Mouse (Mus musculus) Patski (cell line): ENCODE data around the gene Plpp7. TPM values are rescaled to one million over a fixed set of nuclear protein-coding genes. Genes with fewer than 3 reads are reported as not detected.

ENCODE experiments used
- ATAC-seq: fragments of 100-300 bp; one replicate; pipeline ENCODE4 v1.8.0; 2021
- CTCF ChIA-PET: fragments of 350-600 bp; sonication (Branson Sonifier 250); formaldehyde crosslinking; loops from one replicate; lab custom pipeline; 2022; ENCODE audit warnings: inconsistent platforms; lab: Charles Lee
- POLR2A ChIA-PET: fragments of 350-600 bp; sonication (Branson Sonifier 250); formaldehyde crosslinking; loops from one replicate; lab custom pipeline; 2022; ENCODE audit warnings: antibody characterized with exemption, inconsistent platforms; lab: Charles Lee
- DNase-seq: peaks from one replicate; pipeline ENCODE4 v3.0.0-alpha.2; 2011; ENCODE audit warnings: low read depth, low spot score
- H3K27me3 ChIP-seq: fragments of 371-371 bp; one replicate; pipeline ENCODE4 v1.5.1; 2021
- CTCF ChIP-seq: fragments of 100-300 bp; IDR thresholded peaks from one replicate; pipeline ENCODE4 v1.5.1; 2021
- in situ Hi-C: fragments of 300-500 bp; cut with MboI; formaldehyde crosslinking; loops from 3 replicates; pipeline ENCODE4 v1.11.1; 2018; ENCODE audit warnings: low pct_unique_long_range_greater_than_20kb, mixed read lengths
- polyA plus RNA-seq: library from polyadenylated mRNA; unstranded; gene quantifications from one replicate; pipeline ENCODE4 v1.2.3, GENCODE M21; 2021

Gene Plpp7
- polyA plus RNA-seq, 1 experiment from 2014 or later, result 0.05 TPM

DNA sequence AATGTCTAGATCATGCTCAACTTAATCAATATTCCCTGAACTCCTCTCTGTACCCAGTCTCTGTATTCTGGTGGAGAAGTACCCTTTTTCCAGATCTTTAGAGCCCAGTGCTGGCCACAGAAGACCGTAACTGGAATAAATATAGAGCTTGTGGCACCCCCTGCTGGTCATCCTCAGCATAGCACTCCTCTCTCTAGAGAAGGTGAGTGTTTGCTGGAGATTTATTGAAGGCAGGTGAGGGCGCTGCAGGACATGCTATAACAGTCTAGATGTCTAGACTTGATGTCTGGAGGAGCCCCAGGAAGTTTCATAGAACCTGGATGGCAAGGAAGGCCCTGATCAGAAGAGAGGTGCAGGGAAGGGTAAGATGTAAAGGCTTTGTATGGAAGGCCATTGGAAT, 38.7 kb downstream of the Plpp7 start:
- CTCF ChIA-PET, result interaction anchor here (0.6 to 2.0 kb wide), 15 partner anchors 10 to 216 kb away, joined by 3 to 8 read pairs (median 4); no protein-coding TSS in a partner anchor
- peak; percentile 12 for ATAC-seq
- in situ Hi-C loops, result loop anchor here (5.0 to 10.0 kb wide), 3 partner anchors 61 to 212 kb away; partner anchors contain the start of gene Pomt1
- peak; percentile 99 for TF ChIP-seq CTCF
- no peak for DNase-seq
- POLR2A ChIA-PET, result no interaction called here
- H3K27me3 ChIP-seq, result no peaks in the 10 kb centered on the region

DNA sequence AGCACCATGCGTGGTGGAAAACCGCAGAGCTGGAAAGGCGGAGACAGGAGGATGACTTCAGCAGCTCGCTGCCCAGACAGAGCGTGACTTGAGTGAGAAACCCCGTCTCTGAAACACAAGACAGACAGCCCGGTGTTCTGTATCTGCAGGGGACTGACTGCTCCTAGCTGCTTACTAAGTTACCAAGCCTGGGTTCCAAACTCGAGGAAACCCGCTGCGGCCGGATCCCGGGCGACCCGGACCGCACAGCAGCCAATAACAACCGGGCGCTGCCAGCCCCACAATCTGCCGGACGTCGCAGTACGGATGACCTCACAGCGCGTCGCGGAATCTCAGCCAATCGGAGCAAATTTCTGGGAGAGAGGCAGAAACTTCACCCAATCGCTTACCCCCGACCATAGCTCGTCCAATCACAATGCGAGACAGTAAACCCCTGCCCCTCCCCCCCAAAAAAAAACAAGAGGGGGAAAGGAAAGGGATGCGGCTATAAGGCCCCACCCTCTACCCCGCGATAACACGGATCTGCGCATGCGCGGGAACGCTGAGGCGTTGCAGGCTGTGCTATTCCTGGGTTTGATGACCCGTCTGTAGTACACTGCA, 42.4 kb downstream of the Plpp7 start:
- CTCF ChIA-PET, result interaction anchor here (0.7 kb wide), 1 partner anchor 102 kb away, joined by 3 read pairs; no protein-coding TSS in a partner anchor
- no peak for TF ChIP-seq CTCF
- DNase-seq (peak; percentile 95), ATAC-seq (peak; percentile 77)
- POLR2A ChIA-PET, result interaction anchor here (1.3 kb wide), 1 partner anchor 53 kb away, joined by 3 read pairs; no protein-coding TSS in a partner anchor
- in situ Hi-C loops, result loop anchor here (5.0 to 10.0 kb wide), 2 partner anchors 57 to 150 kb away; partner anchors contain the start of genes Golga2 and Swi5
- H3K27me3 ChIP-seq, result no peaks in the 10 kb centered on the region

DNA sequence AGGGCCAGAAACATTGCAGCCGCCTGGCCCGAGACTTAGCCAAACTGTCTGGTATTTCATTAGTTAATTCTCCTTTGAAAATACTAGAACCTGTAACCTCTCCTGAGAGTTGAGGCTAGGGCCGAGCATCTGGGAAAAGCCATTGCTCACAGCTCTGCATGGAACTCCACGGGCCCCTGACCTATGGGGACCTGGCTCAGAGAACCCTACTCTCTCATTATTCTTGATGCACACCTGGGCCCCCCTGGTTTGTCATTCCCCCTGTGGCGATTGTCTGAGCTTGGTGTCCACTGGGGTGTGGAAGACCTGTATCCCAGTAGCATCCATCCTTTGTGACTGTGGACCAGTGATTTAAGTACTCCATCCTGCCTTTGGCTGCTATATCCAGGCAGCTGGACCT, 44.0 kb downstream of the Plpp7 start:
- ATAC-seq (no peak), DNase-seq (no peak)
- ChIA-PET CTCF (no interaction called here), POLR2A (interaction anchor here (0.6 kb wide), 1 partner anchor 54 kb away, joined by 3 read pairs; no protein-coding TSS in a partner anchor)
- TF ChIP-seq CTCF, result no peak
- no peaks in the 10 kb centered on the region for H3K27me3 ChIP-seq
- in situ Hi-C loops, result loop anchor here (5.0 to 10.0 kb wide), 2 partner anchors 55 to 148 kb away; partner anchors contain the start of genes Golga2 and Swi5

DNA sequence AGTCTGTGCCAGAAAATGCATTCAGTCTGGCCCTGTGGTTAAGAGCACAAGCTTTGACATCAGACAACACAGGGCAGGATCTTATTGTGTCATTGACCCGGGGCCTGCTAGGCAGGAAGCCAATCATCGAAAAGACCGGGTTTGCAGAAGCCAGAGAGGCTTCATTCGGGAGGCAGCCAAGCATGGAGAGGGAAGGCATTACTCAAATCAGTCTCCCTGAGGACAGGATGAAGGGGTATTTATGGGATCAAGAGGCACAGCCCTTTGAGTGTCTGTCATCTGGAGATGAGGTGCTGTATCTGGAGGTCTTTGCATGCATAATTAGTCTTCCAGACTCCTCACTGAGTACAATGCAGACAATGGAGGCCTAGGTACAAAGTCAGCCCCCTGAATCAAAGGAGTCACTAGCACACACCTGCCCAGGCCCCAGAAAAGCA, 45.2 kb downstream of the Plpp7 start:
- ChIA-PET POLR2A (no interaction called here), CTCF (no interaction called here)
- peak; percentile 28 for ATAC-seq
- TF ChIP-seq CTCF, result no peak
- no peaks in the 10 kb centered on the region for H3K27me3 ChIP-seq
- peak; percentile 85 for DNase-seq
- in situ Hi-C loops, result no loop called here

DNA sequence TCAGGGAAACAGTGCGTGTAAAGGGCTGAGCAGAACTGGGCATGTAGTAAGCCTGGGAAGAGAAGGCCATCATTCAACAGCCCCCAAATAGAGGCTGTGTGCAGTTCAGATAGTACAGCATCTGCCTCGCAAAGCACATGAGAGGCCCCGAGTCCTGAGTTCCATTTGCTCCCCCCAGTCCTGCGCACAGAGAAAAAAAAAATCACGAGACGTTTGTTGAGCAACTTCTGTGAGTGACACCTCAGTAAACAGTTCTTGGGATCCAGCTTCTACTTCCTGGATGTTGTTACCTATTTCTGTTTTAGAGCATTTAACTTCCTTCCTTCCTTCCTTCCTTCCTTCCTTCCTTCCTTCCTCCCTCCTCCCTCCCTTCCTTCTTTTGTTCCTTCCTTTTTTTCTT, 46.3 kb downstream of the Plpp7 start:
- in situ Hi-C loops, result no loop called here
- H3K27me3 ChIP-seq, result no peaks in the 10 kb centered on the region
- no peak for DNase-seq
- TF ChIP-seq CTCF, result no peak
- CTCF ChIA-PET, result no interaction called here
- ATAC-seq, result no peak
- POLR2A ChIA-PET, result interaction anchor here (1.0 kb wide), 1 partner anchor 28 kb away, joined by 4 read pairs; no protein-coding TSS in a partner anchor

DNA sequence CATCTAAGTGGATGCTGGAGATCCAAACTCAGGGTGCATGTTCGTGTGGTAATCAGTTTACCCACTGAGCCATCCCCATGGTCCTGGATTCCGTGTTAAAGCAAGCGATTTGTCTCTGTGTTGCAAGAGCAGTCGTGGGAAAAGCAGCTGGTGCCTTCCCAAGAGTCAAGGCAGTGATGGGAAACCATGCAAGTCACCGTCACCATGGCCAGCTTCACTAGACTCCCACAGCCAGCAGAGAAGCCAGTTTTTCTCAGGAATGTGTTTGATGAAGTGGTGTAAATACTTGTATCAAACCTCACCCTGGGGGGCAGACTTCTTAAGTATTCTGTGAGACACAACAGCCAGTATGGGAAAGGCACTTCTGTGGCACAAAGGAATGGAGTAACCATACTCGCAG, 47.0 kb downstream of the Plpp7 start:
- ATAC-seq, result no peak
- ChIA-PET CTCF (no interaction called here), POLR2A (interaction anchor here (1.0 kb wide), 1 partner anchor 27 kb away, joined by 4 read pairs; no protein-coding TSS in a partner anchor)
- no peaks in the 10 kb centered on the region for H3K27me3 ChIP-seq
- TF ChIP-seq CTCF, result no peak
- peak; percentile 91 for DNase-seq
- in situ Hi-C loops, result no loop called here

DNA sequence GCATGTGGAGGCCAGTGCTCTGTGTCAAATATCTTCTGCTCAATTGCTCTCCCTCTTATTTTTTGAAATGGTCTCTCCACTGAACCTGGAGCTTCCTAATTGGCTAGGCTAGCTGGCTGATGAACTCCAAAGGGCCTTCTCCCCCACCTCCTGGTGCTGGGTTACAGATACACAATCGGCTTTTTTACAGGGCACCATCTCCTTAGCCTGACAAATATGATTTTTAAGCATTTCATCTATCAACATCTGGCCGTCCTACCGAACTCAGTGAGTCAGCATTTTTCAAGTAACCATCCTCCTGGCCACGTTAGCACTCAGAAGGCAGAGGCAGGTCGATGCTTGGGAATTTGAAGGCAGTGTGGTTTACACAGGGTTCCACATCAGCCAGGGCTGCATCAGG, 49.3 kb downstream of the Plpp7 start:
- CTCF ChIA-PET, result no interaction called here
- DNase-seq (no peak), ATAC-seq (no peak)
- POLR2A ChIA-PET, result no interaction called here
- TF ChIP-seq CTCF, result no peak
- in situ Hi-C loops, result no loop called here
- no peaks in the 10 kb centered on the region for H3K27me3 ChIP-seq

DNA sequence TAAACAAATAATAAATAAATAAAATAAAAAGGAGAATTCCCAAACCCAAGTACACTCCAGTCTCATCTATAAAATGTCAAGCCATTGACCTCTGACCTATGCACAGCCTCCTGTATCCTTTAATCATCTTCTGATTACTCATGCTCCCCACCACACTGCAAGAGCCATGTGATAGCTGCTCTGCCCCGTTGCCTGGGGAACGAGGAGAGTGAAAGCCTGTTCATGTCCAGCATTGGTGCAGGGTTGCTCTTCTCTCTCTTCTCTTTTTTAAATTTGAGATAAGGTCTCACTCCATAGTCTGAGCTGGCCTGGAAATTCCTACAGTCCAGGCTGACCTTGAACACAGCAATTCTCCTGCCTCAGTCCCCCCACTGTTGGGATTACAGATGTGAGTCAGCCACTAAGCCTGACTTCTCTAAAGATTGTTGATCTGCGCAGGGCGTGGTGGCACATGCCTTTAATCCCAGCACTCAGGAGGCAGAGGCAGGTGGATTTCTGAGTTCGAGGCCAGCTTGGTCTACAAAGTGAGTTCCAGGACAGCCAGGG, 51.4 kb downstream of the Plpp7 start:
- in situ Hi-C loops, result no loop called here
- TF ChIP-seq CTCF, result no peak
- DNase-seq (no peak), ATAC-seq (no peak)
- ChIA-PET POLR2A (no interaction called here), CTCF (interaction anchor here (1.7 kb wide), 1 partner anchor 12 kb away, joined by 8 read pairs; no protein-coding TSS in a partner anchor)
- H3K27me3 ChIP-seq, result no peaks in the 10 kb centered on the region

DNA sequence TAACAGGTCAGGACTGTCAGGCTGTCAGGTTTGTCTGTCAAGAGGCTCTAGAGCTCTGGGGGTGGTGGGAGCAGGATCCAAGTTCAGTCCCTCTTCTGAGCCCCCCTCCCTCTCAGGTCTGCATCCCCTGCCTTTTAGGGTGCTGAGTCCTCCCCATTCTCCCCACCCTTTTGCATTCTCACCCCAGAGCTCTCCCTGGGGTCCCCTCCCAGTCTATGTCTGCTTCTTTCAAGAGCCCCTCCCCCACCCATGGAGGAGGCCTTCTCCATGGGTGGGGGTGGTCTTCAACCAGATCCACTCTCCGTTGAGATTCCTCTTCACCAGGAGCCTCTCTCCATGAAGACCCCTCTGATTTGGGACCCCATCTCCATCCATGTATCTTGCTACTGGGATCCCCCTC, 54.8 kb downstream of the Plpp7 start:
- ChIA-PET POLR2A (no interaction called here), CTCF (no interaction called here)
- no peak for TF ChIP-seq CTCF
- in situ Hi-C loops, result no loop called here
- no peaks in the 10 kb centered on the region for H3K27me3 ChIP-seq
- ATAC-seq, result no peak
- DNase-seq, result no peak

DNA sequence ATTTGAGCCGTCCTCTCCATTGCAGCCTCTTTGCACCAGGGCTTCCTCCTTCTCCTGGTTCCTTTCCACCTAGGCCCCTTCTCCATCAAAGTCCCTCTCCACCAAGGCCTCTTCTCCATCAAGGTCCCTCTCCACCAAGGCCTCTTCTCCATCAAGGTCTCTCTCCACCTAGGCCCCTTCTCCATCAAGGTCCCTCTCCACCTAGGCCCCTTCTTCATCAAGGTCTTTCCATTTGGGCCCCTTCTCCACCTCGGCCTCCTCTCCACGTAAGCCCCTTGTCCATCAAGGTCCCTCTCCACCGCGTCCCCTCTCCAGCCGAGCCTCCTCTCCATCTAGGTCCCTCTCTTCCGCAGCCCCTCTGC, 55.2 kb downstream of the Plpp7 start:
- POLR2A ChIA-PET, result no interaction called here
- no peak for ATAC-seq
- in situ Hi-C loops, result no loop called here
- DNase-seq, result no peak
- no peaks in the 10 kb centered on the region for H3K27me3 ChIP-seq
- CTCF ChIA-PET, result interaction anchor here (1.8 kb wide), 1 partner anchor 43 kb away, joined by 5 read pairs; no protein-coding TSS in a partner anchor
- no peak for TF ChIP-seq CTCF
